Mouse (Mus musculus): Measurements from ENCODE around the gene Ankrd44. TPM values are rescaled to one million over a fixed set of nuclear protein-coding genes. Genes with fewer than 3 reads are reported as not detected.

Ankrd44 gene
- total and polyA plus RNA-seq, 3 experiments: 12.7 to 23.0 (median 19.8) TPM

- DNase-seq (ENCODE audit: extremely low read depth): no peak
- peaks cover 0 to 36% of the 10 kb centered on the region in 2 experiments for H3K36me3 ChIP-seq (replicated peaks in 1 of 2; ENCODE audit: control insufficient read depth in 1 of 2, insufficient read depth in 1 of 2, low read length in 1 of 2)
These were observed 101.9 kb downstream of the Ankrd44 start for GRCm38 (mm10) chr1:54824106-54824808.

GRCm38 (mm10) chr1:54821797-54822196, 104.4 kb downstream of the Ankrd44 start:
- H3K4me1 ChIP-seq (ENCODE audit: control insufficient read depth in 1 of 2, insufficient read depth in 2 of 2): peaks cover 12 to 28% of the 10 kb centered on the region in 2 experiments
- in situ Hi-C loops (cut with MboI; ENCODE audit: low pct_ligation_motif_present, low pct_unique_long_range_greater_than_20kb, low sequenced_read_pairs) (loop anchor here (10.0 kb wide), 1 partner anchor 157 kb away; no protein-coding TSS in a partner anchor), dilution Hi-C loops (cut with MboI; ENCODE audit: extremely low pct_ligation_motif_present, extremely low pct_unique_long_range_greater_than_20kb, low sequenced_read_pairs) (no loop called here)
- peaks cover 0 to 32% of the 10 kb centered on the region in 2 experiments for H3K36me3 ChIP-seq (replicated peaks in 1 of 2; ENCODE audit: control insufficient read depth in 1 of 2, insufficient read depth in 1 of 2, low read length in 1 of 2)
- H3K9me3 ChIP-seq (replicated peaks; ENCODE audit: low read length): no peaks in the 10 kb centered on the region
- no peaks in the 10 kb centered on the region for H3K27me3 ChIP-seq (replicated peaks)
- H3K9ac ChIP-seq (ENCODE audit: insufficient read depth, low read depth): no peak overlapping the region
- H3K4me2 ChIP-seq (ENCODE audit: insufficient read depth, low read depth, poor library complexity, severe bottlenecking): no peak overlapping the region
- no peak for TF ChIP-seq MEF2A (IDR thresholded peaks at IDR 0.05; ENCODE audit: borderline replicate concordance, low read depth, low read length)
- TF ChIP-seq MAZ (IDR thresholded peaks at IDR 0.05; ENCODE audit: low read depth, low read length): no peak
- TF ChIP-seq GABPA (IDR thresholded peaks at IDR 0.05; ENCODE audit: insufficient replicate concordance, low read depth, low read length): no peak
- TF ChIP-seq KAT2A (IDR thresholded peaks at IDR 0.05; ENCODE audit: insufficient replicate concordance, low read length): no peak
- TF ChIP-seq MYC (IDR thresholded peaks at IDR 0.05; ENCODE audit: low read depth, low read length): no peak
- TF ChIP-seq SIN3A (IDR thresholded peaks at IDR 0.05; ENCODE audit: low read length): no peak
- TF ChIP-seq RCOR1 (conservative IDR thresholded peaks at IDR 0.05; ENCODE audit: low read depth, low read length): no peak
- TF ChIP-seq SMC3 (IDR thresholded peaks at IDR 0.05; ENCODE audit: low read depth, low read length): no peak
- TF ChIP-seq IRF4 (IDR thresholded peaks at IDR 0.05; ENCODE audit: low read depth, low read length): no peak
- no peak for TF ChIP-seq JUND (conservative IDR thresholded peaks at IDR 0.05; ENCODE audit: low read depth, low read length)
- no peak for TF ChIP-seq ZC3H11A (IDR thresholded peaks at IDR 0.05; ENCODE audit: low read depth, low read length)
- TF ChIP-seq PAX5 (IDR thresholded peaks at IDR 0.05; ENCODE audit: low read length): no peak
- no peak for TF ChIP-seq ETS1 (conservative IDR thresholded peaks at IDR 0.05; ENCODE audit: low read depth, low read length)
- no peak for TF ChIP-seq USF1 (IDR thresholded peaks at IDR 0.05; ENCODE audit: low read depth, low read length)
- TF ChIP-seq CHD2 (IDR thresholded peaks at IDR 0.05; ENCODE audit: low read length): no peak
- no peak for TF ChIP-seq ZMIZ1 (IDR thresholded peaks at IDR 0.05; ENCODE audit: low read depth, low read length)
- TF ChIP-seq POLR2AphosphoS2 (IDR thresholded peaks at IDR 0.05; ENCODE audit: low read depth, low read length): no peak
- TF ChIP-seq ELF1 (IDR thresholded peaks at IDR 0.05; ENCODE audit: low read depth, low read length): no peak
- H3K27ac ChIP-seq (ENCODE audit: insufficient read depth, low read depth): no peak overlapping the region
- no peaks in the 10 kb centered on the region for H3K79me2 ChIP-seq (replicated peaks; ENCODE audit: control insufficient read depth, extremely low read depth, insufficient read depth, poor library complexity, severe bottlenecking)
- no peak for DNase-seq (ENCODE audit: extremely low read depth)
- no peak overlapping the region for H3K4me3 ChIP-seq (replicated peaks in 1 of 3; ENCODE audit: low read depth in 2 of 3, low read length in 2 of 3, poor library complexity in 1 of 3)

More at GRCm38 (mm10) chr1:54824106-54824808, 101.9 kb downstream of the Ankrd44 start:
- H3K27me3 ChIP-seq (replicated peaks): no peaks in the 10 kb centered on the region
- no peak overlapping the region for H3K4me2 ChIP-seq (ENCODE audit: insufficient read depth, low read depth, poor library complexity, severe bottlenecking)
- in situ Hi-C loops (cut with MboI; ENCODE audit: low pct_ligation_motif_present, low pct_unique_long_range_greater_than_20kb, low sequenced_read_pairs): loop anchor here (10.0 kb wide), 1 partner anchor 159 kb away; no protein-coding TSS in a partner anchor
- TF ChIP-seq SIN3A (IDR thresholded peaks at IDR 0.05; ENCODE audit: low read length): no peak
- no peak for TF ChIP-seq JUND (conservative IDR thresholded peaks at IDR 0.05; ENCODE audit: low read depth, low read length)
- TF ChIP-seq POLR2A (IDR thresholded peaks at IDR 0.05; ENCODE audit: low read depth, low read length): no peak
- no peak for TF ChIP-seq TCF12 (IDR thresholded peaks at IDR 0.05; ENCODE audit: low read depth, low read length)
- no peak for TF ChIP-seq PAX5 (IDR thresholded peaks at IDR 0.05; ENCODE audit: low read length)
- no peak for TF ChIP-seq USF1 (IDR thresholded peaks at IDR 0.05; ENCODE audit: low read depth, low read length)
- TF ChIP-seq MAX (IDR thresholded peaks at IDR 0.05; ENCODE audit: low read length): no peak
- no peak for TF ChIP-seq ZNF384 (IDR thresholded peaks at IDR 0.05; ENCODE audit: low read depth, low read length)
- TF ChIP-seq MAZ (IDR thresholded peaks at IDR 0.05; ENCODE audit: low read depth, low read length): no peak
- no peak for TF ChIP-seq IRF4 (IDR thresholded peaks at IDR 0.05; ENCODE audit: low read depth, low read length)
- TF ChIP-seq ZKSCAN1 (IDR thresholded peaks at IDR 0.05; ENCODE audit: borderline replicate concordance, low read depth, low read length): no peak
- no peak for TF ChIP-seq USF2 (conservative IDR thresholded peaks at IDR 0.05; ENCODE audit: low read depth, low read length)
- TF ChIP-seq ZC3H11A (IDR thresholded peaks at IDR 0.05; ENCODE audit: low read depth, low read length): no peak
- no peak for TF ChIP-seq MAFK (IDR thresholded peaks at IDR 0.05; ENCODE audit: insufficient replicate concordance, low read length)
- TF ChIP-seq RCOR1 (conservative IDR thresholded peaks at IDR 0.05; ENCODE audit: low read depth, low read length): no peak
- TF ChIP-seq UBTF (IDR thresholded peaks at IDR 0.05; ENCODE audit: low read depth, low read length): no peak
- TF ChIP-seq TBP (conservative IDR thresholded peaks at IDR 0.05; ENCODE audit: low read depth, low read length): no peak
- H3K4me3 ChIP-seq (replicated peaks in 1 of 3; ENCODE audit: low read depth in 2 of 3, low read length in 2 of 3, poor library complexity in 1 of 3): no peak overlapping the region
- dilution Hi-C loops (cut with MboI; ENCODE audit: extremely low pct_ligation_motif_present, extremely low pct_unique_long_range_greater_than_20kb, low sequenced_read_pairs): no loop called here
- H3K79me2 ChIP-seq (replicated peaks; ENCODE audit: control insufficient read depth, extremely low read depth, insufficient read depth, poor library complexity, severe bottlenecking): no peaks in the 10 kb centered on the region
- no peak overlapping the region for H3K9ac ChIP-seq (ENCODE audit: insufficient read depth, low read depth)
- peaks cover 12 to 44% of the 10 kb centered on the region in 2 experiments for H3K4me1 ChIP-seq (ENCODE audit: control insufficient read depth in 1 of 2, insufficient read depth in 2 of 2)
- H3K9me3 ChIP-seq (replicated peaks; ENCODE audit: low read length): no peaks in the 10 kb centered on the region
- H3K27ac ChIP-seq (ENCODE audit: insufficient read depth, low read depth): no peak overlapping the region

Measured in CH12.LX (cell line).